8 mouse cellular contexts compared by ENCODE assay signal in the genomic region with DNA sequence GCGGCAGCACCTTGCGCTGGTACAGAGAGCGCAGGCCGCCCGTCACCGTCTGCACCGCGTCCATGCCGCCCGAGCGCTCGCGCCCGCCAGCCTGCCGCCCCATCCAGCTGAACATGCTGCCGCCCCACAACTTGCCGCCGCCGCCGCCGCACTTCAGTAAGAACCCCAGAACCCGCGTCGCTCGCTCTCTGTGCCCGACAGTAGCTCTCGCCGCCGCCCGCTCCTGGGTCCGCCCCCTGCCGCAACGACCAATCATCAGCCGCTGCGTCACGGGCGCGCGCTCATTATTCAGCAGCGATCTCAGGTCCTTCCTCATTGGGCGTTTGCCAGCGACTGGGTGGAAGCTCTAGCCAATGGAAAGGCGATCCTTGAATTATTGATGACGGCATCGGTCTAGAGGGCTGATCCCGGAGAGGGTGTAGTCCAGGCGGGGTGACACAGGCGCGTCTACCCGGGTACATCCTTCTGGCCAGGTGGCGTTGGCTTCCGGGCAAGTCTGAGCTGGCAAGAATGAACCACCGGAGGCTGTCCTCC. TPM values are rescaled to one million over a fixed set of nuclear protein-coding genes. Genes with fewer than 3 reads are reported as not detected.
DNase-seq lines count a peak whose midpoint lies in the region; ATAC-seq and TF ChIP-seq lines count a peak whose summit lies in the region.

Ehd4 (minus strand) TSS at position 246 of the 534 bp plus-strand sequence.

- ATAC-seq in Patski, result peak; percentile 97
- ATAC-seq in hindbrain, embryonic 13.5 days (ENCODE audit: low FRiP score), result peak; percentile 99

- DNase-seq in Patski (ENCODE audit: low read depth, low spot score), result peak; percentile 88
- peak; percentile 100 for DNase-seq in cerebellum, postnatal 14 days
- DNase-seq in frontal cortex, postnatal 14 days (ENCODE audit: low spot score in 2 of 2), result peak; percentile 94 to 99
- DNase-seq in layer of hippocampus, postnatal 25 days (ENCODE audit: extremely low spot score in 1 of 2, low spot score in 1 of 2), result peak; percentile 92 to 98
- peak; percentile 99 for DNase-seq in lung, postnatal 25 days (ENCODE audit: low spot score)
- peak; percentile 99 for DNase-seq in retina, embryonic 14.5 days (ENCODE audit: low spot score)
- DNase-seq in thymus, postnatal 4 days, result peak; percentile 98

- H3K27ac ChIP-seq in hindbrain, embryonic 13.5 days, result peak within 1 kb of the TSS; percentile 44; the same call in 1 of the 2 replicates

- peak within 1 kb of the TSS; percentile 77 for H3K9ac ChIP-seq in hindbrain, embryonic 13.5 days

- in situ Hi-C loops in Patski (cut with MboI; ENCODE audit: low pct_unique_long_range_greater_than_20kb), result no loop called here

- TF ChIP-seq CTCF in Patski (IDR thresholded peaks at IDR 0.05), result no peak

- peak within 1 kb of the TSS; percentile 70 for H3K4me3 ChIP-seq in hindbrain, embryonic 13.5 days

- CTCF ChIA-PET in Patski (lab: Charles Lee), result interaction anchor here (0.7 to 1.4 kb wide), 2 partner anchors 10 to 19 kb away, joined by 3 to 4 read pairs; no protein-coding TSS in a partner anchor

- POLR2A ChIA-PET in Patski (lab: Charles Lee), result interaction anchor here (1.0 to 1.8 kb wide), 3 partner anchors 13 to 61 kb away, joined by 3 to 5 read pairs (median 3); no protein-coding TSS in a partner anchor

- H3K4me2 ChIP-seq in hindbrain, embryonic 13.5 days, result peak within 1 kb of the TSS; percentile 98

- H3K4me1 ChIP-seq in hindbrain, embryonic 13.5 days (replicated peaks), result peaks cover 11% of the 10 kb centered on the region

- no peaks in the 10 kb centered on the region for H3K9me3 ChIP-seq in hindbrain, embryonic 13.5 days

- no peaks in the 10 kb centered on the region for H3K36me3 ChIP-seq in hindbrain, embryonic 13.5 days

- no peaks in the 10 kb centered on the region for H3K27me3 ChIP-seq in Patski
- H3K27me3 ChIP-seq in hindbrain, embryonic 13.5 days, result 0 out of 2 replicates have a peak, but pooled peaks cover 8% of the 10 kb centered on the region

- under 1% methylated on average over 51 of the region's 53 CpGs for WGBS in hindbrain, embryonic 13.5 days

RNA-seq across cellular contexts. Expression of gene Ehd4, which starts in this region (rescaled TPM):
- 69.6 TPM for polyA plus RNA-seq in Patski (2021)
- polyA plus RNA-seq in hindbrain, embryonic 13.5 days (2015; fragmentation: Nextera tagmentation; extraction: Ambion mirVana), result 16.1 and 19.9 TPM in 2 replicates
- 1 to 10 TPM; 5.3 to 5.6 TPM for total RNA-seq in layer of hippocampus, postnatal 25 days (2021)

Comparison
In these comparisons a context has a peak if more than half of its experiments do, and no peak if none do; other contexts are left out.
1. Peak in every context shown above with its lines: DNase-seq, ATAC-seq, H3K4me3 ChIP-seq and H3K27ac ChIP-seq.